Mouse (Mus musculus) intestine, embryonic 16.5 days (tissue): ENCODE results near the gene Tnrc18. TPM values are rescaled to one million over a fixed set of nuclear protein-coding genes. Genes with fewer than 3 reads are reported as not detected.

Experiments used
- ATAC-seq: fragments of 200-750 bp; cut with Nextera tagmentation; 2 replicates; pipeline ENCODE4 v1.8.0; 2017; ENCODE audit warnings: moderate TSS enrichment, moderate library complexity
- H3K27ac ChIP-seq: fragments of 300-500 bp; sonication (generic); 2 replicates; pipeline ENCODE4 v1.5.1; 2014; ENCODE audit warnings: mild to moderate bottlenecking, low read length
- H3K27me3 ChIP-seq: fragments of 300-500 bp; sonication (generic); replicated peaks from 2 replicates; pipeline ENCODE4 v1.6.1; 2014; ENCODE audit warnings: low read length, control low read depth, mixed read lengths; ENCODE audit not compliant: control insufficient read depth, insufficient read depth
- H3K36me3 ChIP-seq: fragments of 300-500 bp; sonication (generic); 2 replicates; pipeline ENCODE4 v1.6.1; 2014; ENCODE audit warnings: low read length, control low read depth; ENCODE audit not compliant: control insufficient read depth, insufficient read depth
- H3K4me1 ChIP-seq: fragments of 300-500 bp; sonication (generic); 2 replicates; pipeline ENCODE4 v1.6.1; 2014; ENCODE audit warnings: low read length, control low read depth, mixed read lengths; ENCODE audit not compliant: control insufficient read depth, insufficient read depth
- H3K4me2 ChIP-seq: fragments of 300-500 bp; sonication (generic); 2 replicates; pipeline ENCODE4 v1.6.1; 2014; ENCODE audit warnings: low read depth, low read length, control low read depth
- H3K4me3 ChIP-seq: fragments of 300-500 bp; sonication (generic); 2 replicates; pipeline ENCODE4 v1.5.1; 2014; ENCODE audit warnings: mild to moderate bottlenecking, low read length
- H3K9ac ChIP-seq: fragments of 300-500 bp; sonication (generic); 2 replicates; pipeline ENCODE4 v1.6.1; 2014; ENCODE audit warnings: low read depth, low read length
- H3K9me3 ChIP-seq: fragments of 300-500 bp; sonication (generic); 2 replicates; pipeline ENCODE4 v1.6.1; 2016; ENCODE audit warnings: low read length, control low read depth; ENCODE audit not compliant: control insufficient read depth
- WGBS: fragments of 180-500 bp; shearing (Covaris S2); extraction: QIAGEN DNeasy Blood & Tissue Kit; methylation state at CpG from one replicate; pipeline ENCODE4 v1.1.7; 2014; 5-methylcytosine and 5-hydroxymethylcytosine counted together
- polyA plus RNA-seq: library from polyadenylated mRNA; unstranded; fragments of >200 nt; fragmentation: Nextera tagmentation; extraction: Ambion mirVana; gene quantifications from 2 replicates; pipeline ENCODE4 v1.2.1, GENCODE M21; 2015

The Tnrc18 gene
- polyA plus RNA-seq, 1 experiment from 2014 or later = 10.5 TPM

GRCm38 (mm10) chr5:142678141-142678571 lies 139.3 kb downstream of the Tnrc18 start:
- Histone ChIP-seq H3K27ac (no peak overlapping the region), H3K4me2 (no peak overlapping the region), H3K4me3 (no peak overlapping the region), H3K36me3 (no peaks in the 10 kb centered on the region), H3K4me1 (no peaks in the 10 kb centered on the region), H3K27me3 (no peaks in the 10 kb centered on the region), H3K9me3 (no peaks in the 10 kb centered on the region), H3K9ac (no peak overlapping the region)
- WGBS = 51% methylated on average over 7 of the region's 7 CpGs
- no peak for ATAC-seq

Other genes with a start within 250 kb of the Tnrc18 start
- 1.6 and 1.7 TPM in 2 replicates for gene Mmd2, start 208.9 kb downstream of the Tnrc18 start, polyA plus RNA-seq
- gene Wipi2, start 190.0 kb downstream of the Tnrc18 start, polyA plus RNA-seq = 33.6 and 33.8 TPM in 2 replicates
- gene Slc29a4, start 125.2 kb downstream of the Tnrc18 start, polyA plus RNA-seq = 5.8 and 6.9 TPM in 2 replicates
- 7.7 and 10.3 TPM in 2 replicates for gene Fbxl18, start 77.8 kb upstream of the Tnrc18 start, polyA plus RNA-seq
- gene Actb, start 89.1 kb upstream of the Tnrc18 start, polyA plus RNA-seq = 14,111 and 16,287 TPM in 2 replicates
- gene Fscn1, start 142.7 kb upstream of the Tnrc18 start, polyA plus RNA-seq = 120 and 129 TPM in 2 replicates